Mouse (Mus musculus) kidney, embryonic 14.5 days (tissue): ENCODE measurements around the gene Wdr25. TPM values are rescaled to one million over a fixed set of nuclear protein-coding genes. Genes with fewer than 3 reads are reported as not detected.

ENCODE experiments used
- ATAC-seq: fragments of 200-750 bp; cut with Nextera tagmentation; 2 replicates; pipeline ENCODE4 v1.8.0; 2017; ENCODE audit warnings: moderate number of reproducible peaks, mild to moderate bottlenecking, moderate TSS enrichment, moderate library complexity; ENCODE audit not compliant: low FRiP score, low TSS enrichment
- H3K27ac ChIP-seq: fragments of 300-500 bp; sonication (generic); 2 replicates; pipeline ENCODE4 v1.5.1; 2014; ENCODE audit warnings: low read depth, mild to moderate bottlenecking, low read length, moderate library complexity, mixed read lengths
- H3K27me3 ChIP-seq: fragments of 300-500 bp; sonication (generic); 2 replicates; pipeline ENCODE4 v1.6.1; 2014; ENCODE audit warnings: mild to moderate bottlenecking, low read length; ENCODE audit not compliant: control insufficient read depth, insufficient read depth
- H3K36me3 ChIP-seq: fragments of 300-500 bp; sonication (generic); 2 replicates; pipeline ENCODE4 v1.6.1; 2014; ENCODE audit warnings: low read length, mixed read lengths; ENCODE audit not compliant: control insufficient read depth, insufficient read depth
- H3K4me1 ChIP-seq: fragments of 300-500 bp; sonication (generic); 2 replicates; pipeline ENCODE4 v1.6.1; 2014; ENCODE audit warnings: low read length, mixed read lengths; ENCODE audit not compliant: control insufficient read depth, insufficient read depth
- H3K4me2 ChIP-seq: fragments of 300-500 bp; sonication (generic); replicated peaks from 2 replicates; pipeline ENCODE4 v1.6.1; 2014; ENCODE audit warnings: low read depth, mild to moderate bottlenecking, low read length
- H3K4me3 ChIP-seq: fragments of 300-500 bp; sonication (generic); 2 replicates; pipeline ENCODE4 v1.5.1; 2014; ENCODE audit warnings: mild to moderate bottlenecking, low read length
- H3K9ac ChIP-seq: fragments of 300-500 bp; sonication (generic); 2 replicates; pipeline ENCODE4 v1.6.1; 2014; ENCODE audit warnings: low read depth, mild to moderate bottlenecking, low read length, moderate library complexity
- H3K9me3 ChIP-seq: fragments of 300-500 bp; sonication (generic); 2 replicates; pipeline ENCODE4 v1.6.1; 2016; ENCODE audit warnings: low read length; ENCODE audit not compliant: control insufficient read depth
- WGBS: fragments of 180-500 bp; shearing (Covaris S2); extraction: QIAGEN DNeasy Blood & Tissue Kit; methylation state at CpG from one replicate; pipeline ENCODE4 v1.1.7; 2014; 5-methylcytosine and 5-hydroxymethylcytosine counted together
- polyA plus RNA-seq: library from polyadenylated mRNA; unstranded; fragments of >200 nt; fragmentation: Nextera tagmentation; extraction: Ambion mirVana; gene quantifications from 2 replicates; pipeline ENCODE4 v1.2.1, GENCODE M21; 2014

Wdr25 gene
- polyA plus RNA-seq, 1 experiment from 2014 or later, result 6.0 TPM

- Histone ChIP-seq H3K9me3 (no peaks in the 10 kb centered on the region), H3K27ac (no peak overlapping the region), H3K27me3 (no peaks in the 10 kb centered on the region), H3K4me2 (no peak overlapping the region), H3K4me3 (no peak overlapping the region), H3K9ac (no peak overlapping the region), H3K36me3 (no peaks in the 10 kb centered on the region), H3K4me1 (no peaks in the 10 kb centered on the region)
- WGBS, result 74% methylated on average over 4 of the region's 4 CpGs
- ATAC-seq, result no peak
Measured at GRCm38 (mm10) chr12:108937506-108937905, 44.1 kb downstream of the Wdr25 start.

GRCm38 (mm10) chr12:108938844-108939243, 45.4 kb downstream of the Wdr25 start:
- no peak for ATAC-seq
- Histone ChIP-seq H3K9ac (no peak overlapping the region), H3K4me2 (no peak overlapping the region), H3K4me1 (no peaks in the 10 kb centered on the region), H3K27ac (no peak overlapping the region), H3K9me3 (no peaks in the 10 kb centered on the region), H3K36me3 (no peaks in the 10 kb centered on the region), H3K4me3 (no peak overlapping the region), H3K27me3 (no peaks in the 10 kb centered on the region)
- WGBS, result 77% methylated on average over 5 of the region's 5 CpGs

DNA sequence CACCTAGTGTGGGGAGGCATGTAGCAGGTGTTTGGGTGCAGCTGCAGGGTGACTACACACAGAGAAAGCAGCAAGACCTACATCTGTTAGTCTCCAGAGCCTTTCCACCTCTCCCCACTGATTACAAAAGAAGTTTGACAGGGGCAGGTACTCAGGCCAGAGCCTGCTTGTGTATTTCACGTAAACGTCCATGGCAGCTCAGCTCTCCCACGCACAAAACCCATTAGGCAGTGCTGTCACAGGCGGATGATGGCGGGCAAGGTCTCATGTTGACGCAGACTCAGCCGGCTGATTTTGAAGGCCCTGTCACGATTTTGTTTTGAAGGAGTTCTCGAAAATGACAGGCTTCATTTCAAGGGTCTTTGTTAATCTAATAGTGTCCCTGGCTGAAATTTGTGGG, 45.9 kb downstream of the Wdr25 start:
- WGBS, result 38% methylated on average over 9 of the region's 9 CpGs
- Histone ChIP-seq H3K27me3 (no peaks in the 10 kb centered on the region), H3K4me1 (no peaks in the 10 kb centered on the region), H3K9ac (no peak overlapping the region), H3K4me2 (no peak overlapping the region), H3K9me3 (no peaks in the 10 kb centered on the region), H3K36me3 (no peaks in the 10 kb centered on the region), H3K4me3 (no peak overlapping the region), H3K27ac (no peak overlapping the region)
- no peak for ATAC-seq

DNA sequence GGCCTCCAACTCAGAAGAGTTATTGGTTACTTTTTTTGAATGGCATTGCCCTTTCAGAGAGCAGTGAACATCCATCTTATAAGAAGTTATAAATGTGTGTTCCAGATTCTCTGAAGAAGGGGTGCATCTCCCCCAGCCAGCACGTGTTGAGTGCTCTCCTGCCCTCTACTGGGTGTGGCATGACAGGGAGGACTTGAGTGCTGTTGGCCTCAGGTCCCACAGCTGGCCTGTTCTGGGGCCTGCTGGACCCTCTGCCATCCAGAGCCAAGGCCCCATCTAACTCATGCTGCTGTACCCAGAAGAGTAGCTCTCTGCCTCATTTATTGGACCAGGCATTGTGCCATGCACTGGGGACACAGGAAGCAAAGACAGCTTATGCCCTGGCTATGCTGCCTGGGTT, 46.8 kb downstream of the Wdr25 start:
- no peak for ATAC-seq
- WGBS, result 50% methylated on average over 1 of the region's 1 CpGs
- Histone ChIP-seq H3K4me3 (no peak overlapping the region), H3K4me1 (no peaks in the 10 kb centered on the region), H3K27me3 (no peaks in the 10 kb centered on the region), H3K36me3 (no peaks in the 10 kb centered on the region), H3K27ac (no peak overlapping the region), H3K9ac (no peak overlapping the region), H3K4me2 (no peak overlapping the region), H3K9me3 (no peaks in the 10 kb centered on the region)

DNA sequence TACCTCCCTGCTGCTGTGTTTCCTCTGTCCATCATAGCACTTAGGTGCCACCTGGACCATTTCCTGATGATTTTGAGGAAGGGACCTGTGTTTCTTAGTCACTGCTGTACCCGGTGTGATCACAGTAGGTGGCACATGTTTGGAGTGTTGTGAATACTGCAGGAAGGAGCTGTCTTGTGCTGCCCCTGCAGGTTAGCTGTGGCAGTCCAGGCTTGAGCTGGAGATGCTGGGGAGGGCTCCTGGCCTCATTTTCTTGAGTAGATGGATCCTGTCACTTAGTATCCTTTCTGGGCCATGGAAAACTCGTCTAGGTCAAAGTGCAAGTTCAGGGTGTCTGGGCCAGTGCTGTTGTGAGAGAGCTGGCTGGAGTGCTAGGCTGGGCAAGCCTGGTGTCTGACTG, 47.9 kb downstream of the Wdr25 start:
- no peak for ATAC-seq
- Histone ChIP-seq H3K27ac (no peak overlapping the region), H3K27me3 (no peaks in the 10 kb centered on the region), H3K36me3 (no peaks in the 10 kb centered on the region), H3K9me3 (no peaks in the 10 kb centered on the region), H3K4me1 (no peaks in the 10 kb centered on the region), H3K4me2 (no peak overlapping the region), H3K9ac (no peak overlapping the region), H3K4me3 (no peak overlapping the region)
- 50% methylated on average over 2 of the region's 2 CpGs for WGBS

- H3K9me3 ChIP-seq, result no peaks in the 10 kb centered on the region
- 89% methylated on average over 14 of the region's 14 CpGs for WGBS
Measured at GRCm38 (mm10) chr12:108942203-108942923, 48.9 kb downstream of the Wdr25 start.

GRCm38 (mm10) chr12:108953011-108953550, 59.6 kb downstream of the Wdr25 start:
- Histone ChIP-seq H3K9me3 (no peaks in the 10 kb centered on the region), H3K27me3 (no peaks in the 10 kb centered on the region), H3K36me3 (no peaks in the 10 kb centered on the region), H3K4me1 (peaks cover 8% of the 10 kb centered on the region; the same call in 1 of the 2 replicates), H3K4me3 (no peak overlapping the region), H3K9ac (no peak overlapping the region), H3K4me2 (no peak overlapping the region), H3K27ac (no peak overlapping the region)
- 60% methylated on average over 9 of the region's 9 CpGs for WGBS
- no peak for ATAC-seq

More at GRCm38 (mm10) chr12:108942203-108942923, 48.9 kb downstream of the Wdr25 start:
- Histone ChIP-seq H3K27ac (no peak overlapping the region), H3K27me3 (no peaks in the 10 kb centered on the region), H3K4me3 (no peak overlapping the region), H3K36me3 (no peaks in the 10 kb centered on the region), H3K4me1 (no peaks in the 10 kb centered on the region), H3K9ac (no peak overlapping the region), H3K4me2 (no peak overlapping the region)
- no peak for ATAC-seq

- Histone ChIP-seq H3K4me1 (peaks cover 9% of the 10 kb centered on the region; the same call in 1 of the 2 replicates), H3K4me2 (no peak overlapping the region), H3K27ac (no peak overlapping the region), H3K4me3 (no peak overlapping the region), H3K9me3 (no peaks in the 10 kb centered on the region), H3K27me3 (no peaks in the 10 kb centered on the region), H3K9ac (no peak overlapping the region), H3K36me3 (no peaks in the 10 kb centered on the region)
- 8% methylated on average over 6 of the region's 6 CpGs for WGBS
- peak; percentile 68; the same call in 1 of the 2 replicates for ATAC-seq
Measured at GRCm38 (mm10) chr12:108953838-108954237, 60.4 kb downstream of the Wdr25 start.

GRCm38 (mm10) chr12:108954456-108954855, 61.0 kb downstream of the Wdr25 start:
- H3K4me3 ChIP-seq, result no peak overlapping the region
- WGBS, result 45% methylated on average over 2 of the region's 2 CpGs
- no peak overlapping the region for H3K9ac ChIP-seq
- H3K4me1 ChIP-seq, result peaks cover 12% of the 10 kb centered on the region
- no peaks in the 10 kb centered on the region for H3K9me3 ChIP-seq
- H3K4me2 ChIP-seq, result no peak overlapping the region
- no peaks in the 10 kb centered on the region for H3K36me3 ChIP-seq
- no peak for ATAC-seq
- no peaks in the 10 kb centered on the region for H3K27me3 ChIP-seq
- H3K27ac ChIP-seq, result no peak overlapping the region
